Mouse (Mus musculus): ENCODE measurements around the gene Cmtm5. TPM values are rescaled to one million over a fixed set of nuclear protein-coding genes. Genes with fewer than 3 reads are reported as not detected.

The Cmtm5 gene
- polyA plus RNA-seq, 1 experiment from 2014 or later = 4.6 TPM

DNA sequence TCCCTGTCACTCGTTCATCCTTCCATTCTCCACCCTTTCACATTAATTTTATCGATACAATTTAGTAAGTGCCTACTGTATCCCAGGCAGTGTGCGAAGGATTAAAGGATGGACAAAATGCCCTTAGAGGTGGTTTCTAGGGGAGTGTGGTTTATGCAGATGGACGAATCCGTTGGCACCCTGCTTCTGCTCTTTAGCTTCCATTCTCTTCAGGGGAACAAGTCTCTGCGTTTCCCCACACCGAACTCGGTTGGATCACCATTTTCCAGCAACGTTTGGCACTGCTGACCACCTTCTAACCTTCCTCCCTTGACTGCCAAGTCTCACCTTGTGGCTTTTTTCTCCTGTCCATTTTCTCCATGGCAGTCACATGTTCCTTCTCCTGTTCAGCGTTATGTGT, 22.7 kb upstream of the Cmtm5 start:
- H3K4me1 ChIP-seq = peaks cover 3% of the 10 kb centered on the region; the same call in 1 of the 2 replicates
- no peak for ATAC-seq (ENCODE audit: insufficient read depth, low FRiP score, low read depth)
- H3K36me3 ChIP-seq = peaks cover 26% of the 10 kb centered on the region
- H3K9ac ChIP-seq = peak overlapping the region; percentile 83; the same call in 1 of the 2 replicates
- peak overlapping the region; percentile 93 for H3K4me3 ChIP-seq (replicated peaks)
- H3K9me3 ChIP-seq = no peaks in the 10 kb centered on the region
- peak overlapping the region; percentile 82; the same call in 1 of the 2 replicates for H3K27ac ChIP-seq
- H3K4me2 ChIP-seq = peak overlapping the region; percentile 94
- 11% methylated on average over 10 of the region's 10 CpGs for WGBS
- no peaks in the 10 kb centered on the region for H3K27me3 ChIP-seq (replicated peaks)

DNA sequence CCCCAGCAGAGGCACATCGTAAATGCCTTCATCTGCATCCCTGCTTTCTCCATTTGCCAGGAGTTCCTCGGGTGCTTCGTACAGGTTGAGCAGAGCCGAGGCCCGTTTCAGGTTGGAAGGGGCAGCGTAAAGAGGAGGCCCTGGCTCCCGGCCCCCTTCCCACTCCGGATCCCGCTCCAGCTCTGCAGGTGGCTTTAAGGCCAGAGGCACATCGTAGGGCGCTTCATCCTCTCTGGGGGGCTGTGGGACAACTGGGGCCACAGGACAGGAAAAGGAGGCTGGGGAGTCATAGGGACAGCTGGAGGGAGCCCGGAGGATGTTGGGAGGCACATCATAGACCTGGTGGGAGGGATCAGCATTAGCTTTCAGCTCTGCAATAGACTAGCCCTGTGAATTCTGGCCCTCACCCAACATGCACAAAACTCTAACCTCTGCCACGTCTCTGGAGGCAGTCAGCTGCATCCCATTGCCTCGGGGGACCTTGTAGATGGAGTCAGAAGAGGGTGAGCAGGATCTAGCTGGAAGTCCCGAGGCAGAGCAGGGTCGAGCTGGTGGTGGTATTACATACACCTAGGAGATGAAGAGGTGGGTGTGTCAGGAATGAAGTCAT, 15.9 kb upstream of the Cmtm5 start:
- H3K9me3 ChIP-seq = no peaks in the 10 kb centered on the region
- H3K27me3 ChIP-seq (replicated peaks) = no peaks in the 10 kb centered on the region
- 89% methylated on average over 16 of the region's 16 CpGs for WGBS
- ATAC-seq (ENCODE audit: insufficient read depth, low FRiP score, low read depth) = no peak
- 0 out of 2 replicates have a peak, but pooled peaks cover 6% of the 10 kb centered on the region for H3K4me1 ChIP-seq
- H3K9ac ChIP-seq = no peak overlapping the region
- H3K4me2 ChIP-seq = no peak overlapping the region
- H3K27ac ChIP-seq = no peak overlapping the region
- no peak overlapping the region for H3K4me3 ChIP-seq (replicated peaks)
- peaks cover 33% of the 10 kb centered on the region for H3K36me3 ChIP-seq

DNA sequence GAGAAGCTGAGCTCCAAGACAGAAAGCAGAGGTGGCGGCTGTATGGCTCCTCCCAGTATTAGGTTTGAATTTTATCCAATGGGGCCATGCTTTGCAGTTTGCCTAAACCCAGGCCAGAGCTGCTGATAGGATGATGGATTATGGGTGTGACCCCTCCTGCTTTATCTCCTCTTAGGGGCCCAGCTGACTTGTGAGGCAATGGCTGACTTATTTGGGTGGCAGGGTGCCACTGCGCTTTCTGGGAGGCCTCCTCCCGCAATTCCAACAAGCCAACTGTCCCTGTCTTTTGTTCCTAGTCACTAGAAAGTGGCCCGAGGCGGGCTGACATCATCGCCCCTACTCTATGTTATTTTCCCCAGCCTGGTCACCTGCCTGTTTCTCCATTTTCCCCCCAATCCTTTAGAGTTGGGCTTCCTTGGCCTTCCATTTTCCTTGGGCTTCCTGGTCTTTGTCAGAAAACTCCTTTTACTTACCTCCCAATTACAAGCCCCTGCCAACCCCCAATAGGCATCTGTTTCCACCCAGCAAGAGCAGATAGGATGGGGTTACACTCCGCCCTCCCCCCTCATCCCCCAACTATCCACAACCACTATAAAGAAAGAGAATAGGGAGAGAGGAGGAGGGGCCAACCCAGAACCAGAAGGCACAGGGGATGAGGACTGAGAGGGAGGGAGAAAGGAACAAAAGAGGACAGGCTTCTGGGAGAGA, 11.3 kb upstream of the Cmtm5 start:
- H3K4me2 ChIP-seq = peak overlapping the region; percentile 89
- no peaks in the 10 kb centered on the region for H3K27me3 ChIP-seq (replicated peaks)
- H3K36me3 ChIP-seq = 0 out of 2 replicates have a peak, but pooled peaks cover 15% of the 10 kb centered on the region
- H3K4me3 ChIP-seq (replicated peaks) = peak overlapping the region; percentile 56
- H3K9me3 ChIP-seq = no peaks in the 10 kb centered on the region
- 12% methylated on average over 7 of the region's 7 CpGs for WGBS
- ATAC-seq (ENCODE audit: insufficient read depth, low FRiP score, low read depth) = peak; percentile 51
- H3K4me1 ChIP-seq = peaks cover 27% of the 10 kb centered on the region; the same call in 1 of the 2 replicates
- peak overlapping the region; percentile 60; the same call in 1 of the 2 replicates for H3K9ac ChIP-seq
- peak overlapping the region; percentile 99 for H3K27ac ChIP-seq

DNA sequence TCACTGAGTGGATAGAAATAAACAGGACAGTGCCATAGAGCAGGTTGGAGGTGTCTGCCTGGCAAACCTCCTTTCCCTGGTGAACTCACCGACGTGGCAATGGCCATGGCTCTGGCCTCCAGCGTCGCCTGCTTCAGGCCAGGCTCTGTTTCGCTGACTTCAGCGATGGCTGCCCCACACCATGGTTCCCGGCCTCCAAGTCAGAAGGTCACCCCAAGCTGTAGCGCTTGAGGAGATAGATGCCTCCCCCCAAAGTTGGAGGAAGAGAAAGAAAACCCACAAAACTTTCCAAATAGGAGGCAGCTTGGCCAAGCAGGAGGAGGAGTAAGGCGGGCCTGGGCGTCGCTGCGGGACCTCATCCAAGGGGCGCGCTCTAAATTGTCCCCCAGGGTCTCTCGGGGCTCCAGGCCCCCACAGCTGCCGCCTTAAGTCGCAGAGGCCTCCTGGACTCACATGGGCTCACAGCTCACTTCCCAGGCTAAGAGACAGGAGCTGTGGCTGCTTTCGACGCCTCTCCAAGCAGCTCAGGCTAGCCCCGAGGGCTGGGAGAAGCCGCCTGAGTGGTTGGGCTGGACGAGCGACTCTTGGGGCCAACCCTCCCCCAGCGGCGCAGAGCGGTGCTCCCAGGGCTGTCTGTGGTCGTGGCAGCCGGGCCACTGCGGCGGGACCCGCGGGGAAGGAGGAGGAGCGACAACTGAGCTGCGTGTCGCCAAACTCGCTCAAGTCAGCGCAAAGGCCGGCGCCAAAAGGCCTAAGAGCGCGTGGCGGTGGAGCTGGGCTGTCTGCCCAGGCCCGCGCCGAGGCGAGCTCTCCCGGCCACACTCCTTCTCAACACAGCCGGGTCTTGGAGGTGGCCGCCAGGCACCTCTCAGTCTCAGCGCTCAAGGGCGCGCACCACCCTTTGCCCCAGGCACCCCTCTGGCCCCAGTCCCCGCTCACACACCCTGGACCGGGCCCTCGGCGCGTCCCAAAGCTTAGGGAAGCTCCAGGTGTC, 10.4 kb upstream of the Cmtm5 start, which contains the start of gene Efs:
Gene Efs, minus strand, starts transcription at position 778 of the 994 bp plus-strand sequence.
- peaks cover 27% of the 10 kb centered on the region; the same call in 1 of the 2 replicates for H3K4me1 ChIP-seq
- 3% methylated on average over 53 of the region's 57 CpGs for WGBS
- H3K27me3 ChIP-seq (replicated peaks) = no peaks in the 10 kb centered on the region
- H3K9me3 ChIP-seq = no peaks in the 10 kb centered on the region
- 0 out of 2 replicates have a peak, but pooled peaks cover 7% of the 10 kb centered on the region for H3K36me3 ChIP-seq
- H3K4me2 ChIP-seq = peak within 1 kb of the TSS; percentile 89
- H3K27ac ChIP-seq = peak within 1 kb of the TSS; percentile 99
- ATAC-seq (ENCODE audit: insufficient read depth, low FRiP score, low read depth) = peak; percentile 51
- peak within 1 kb of the TSS; percentile 56 for H3K4me3 ChIP-seq (replicated peaks)
- H3K9ac ChIP-seq = peak within 1 kb of the TSS; percentile 60

DNA sequence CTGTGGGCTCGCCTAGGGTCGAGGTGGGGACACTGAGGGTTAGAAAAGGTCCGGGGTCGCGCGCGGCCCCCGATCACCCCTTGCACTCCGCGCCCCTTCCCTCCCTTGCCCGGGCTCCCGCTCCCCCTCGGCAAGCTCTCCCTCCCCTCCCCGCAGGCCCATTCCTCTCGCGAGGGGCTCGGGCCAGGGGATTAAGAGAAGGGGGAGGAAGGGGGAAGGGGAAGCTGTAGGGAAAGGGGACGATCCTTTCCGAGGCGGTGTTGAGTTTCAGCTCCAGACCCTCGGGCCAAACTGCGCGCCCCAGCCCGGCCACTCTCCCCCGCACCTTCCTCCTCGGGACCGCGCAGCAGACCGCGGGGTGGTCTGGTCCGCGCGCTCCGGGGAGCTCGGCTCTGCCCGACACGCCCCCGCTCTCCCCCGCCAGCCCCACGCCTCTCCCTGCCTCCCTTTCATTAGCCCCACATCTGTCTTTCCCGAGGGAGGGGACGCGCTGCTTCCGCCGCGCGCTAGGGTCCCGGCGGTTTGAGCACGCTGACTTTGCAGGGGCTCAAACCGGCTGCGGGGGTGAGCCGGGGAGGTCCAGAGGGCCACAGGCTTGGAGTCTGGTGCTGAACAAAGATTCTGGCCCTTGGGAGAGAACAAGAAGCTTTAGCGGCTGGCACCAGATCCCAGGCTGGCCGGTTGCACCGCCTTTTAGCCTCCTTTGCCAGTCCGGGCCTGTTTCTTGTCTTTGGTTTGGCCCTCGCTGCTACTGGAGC, 9.5 kb upstream of the Cmtm5 start:
- Histone ChIP-seq H3K9me3 (no peaks in the 10 kb centered on the region), H3K27me3 (replicated peaks) (no peaks in the 10 kb centered on the region), H3K4me3 (replicated peaks) (peak overlapping the region; percentile 56), H3K36me3 (no peaks in the 10 kb centered on the region), H3K4me2 (peak overlapping the region; percentile 89), H3K9ac (peak overlapping the region; percentile 60), H3K4me1 (peaks cover 27% of the 10 kb centered on the region; the same call in 1 of the 2 replicates), H3K27ac (peak overlapping the region; percentile 99)
- WGBS = under 1% methylated on average over 55 of the region's 58 CpGs
- ATAC-seq (ENCODE audit: insufficient read depth, low FRiP score, low read depth) = peak; percentile 82

DNA sequence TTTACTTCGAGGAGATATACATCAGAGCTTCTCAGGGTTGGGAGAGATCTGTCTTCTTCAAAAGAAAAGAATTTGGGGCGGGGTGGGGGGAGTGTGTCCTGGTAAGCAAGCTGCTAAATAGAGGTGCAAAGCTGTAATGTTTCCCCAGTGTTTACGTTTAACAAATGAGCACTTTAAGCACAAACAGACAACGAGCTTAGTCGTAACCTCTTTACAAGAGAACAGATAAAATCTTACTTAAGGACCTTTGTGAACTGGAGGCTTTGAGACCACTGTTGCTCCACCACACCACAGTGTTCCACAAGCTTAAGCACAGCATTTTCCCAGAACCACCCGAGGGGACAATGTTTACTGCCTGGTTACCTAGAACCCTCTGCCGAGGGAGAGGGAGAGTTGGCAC, 8.8 kb upstream of the Cmtm5 start:
- ATAC-seq (ENCODE audit: insufficient read depth, low FRiP score, low read depth) = no peak
- peak overlapping the region; percentile 89 for H3K4me2 ChIP-seq
- no peaks in the 10 kb centered on the region for H3K36me3 ChIP-seq
- peak overlapping the region; percentile 56 for H3K4me3 ChIP-seq (replicated peaks)
- H3K4me1 ChIP-seq = peaks cover 27% of the 10 kb centered on the region; the same call in 1 of the 2 replicates
- H3K27ac ChIP-seq = peak overlapping the region; percentile 99
- WGBS = 13% methylated on average over 7 of the region's 7 CpGs
- no peaks in the 10 kb centered on the region for H3K27me3 ChIP-seq (replicated peaks)
- no peaks in the 10 kb centered on the region for H3K9me3 ChIP-seq
- peak overlapping the region; percentile 60; the same call in 1 of the 2 replicates for H3K9ac ChIP-seq

DNA sequence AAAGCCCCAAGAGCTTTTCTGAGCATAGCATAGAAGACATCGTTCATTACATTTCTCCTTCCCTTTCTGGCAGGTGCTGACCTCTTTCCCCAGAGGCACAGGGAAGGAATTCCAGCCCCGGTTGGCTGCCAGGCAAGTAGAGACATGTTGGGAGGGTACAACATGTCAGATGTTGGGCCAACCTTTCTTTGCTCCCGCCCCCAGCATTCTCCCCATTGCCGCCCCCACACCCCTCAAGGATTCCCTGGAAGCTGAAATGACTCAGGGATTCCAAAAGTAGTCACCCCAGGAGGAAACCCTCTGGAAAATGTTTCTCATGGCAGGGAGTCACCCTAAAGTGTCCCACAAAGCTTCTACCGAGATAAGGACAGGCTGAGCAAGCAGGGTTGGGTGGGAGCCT, 6.3 kb upstream of the Cmtm5 start:
- no peak for ATAC-seq (ENCODE audit: insufficient read depth, low FRiP score, low read depth)
- Histone ChIP-seq H3K9me3 (no peaks in the 10 kb centered on the region), H3K4me3 (replicated peaks) (no peak overlapping the region), H3K4me2 (no peak overlapping the region), H3K4me1 (peaks cover 24% of the 10 kb centered on the region; the same call in 1 of the 2 replicates), H3K27ac (no peak overlapping the region), H3K27me3 (replicated peaks) (no peaks in the 10 kb centered on the region), H3K9ac (no peak overlapping the region), H3K36me3 (no peaks in the 10 kb centered on the region)
- WGBS = 55% methylated on average over 5 of the region's 5 CpGs

DNA sequence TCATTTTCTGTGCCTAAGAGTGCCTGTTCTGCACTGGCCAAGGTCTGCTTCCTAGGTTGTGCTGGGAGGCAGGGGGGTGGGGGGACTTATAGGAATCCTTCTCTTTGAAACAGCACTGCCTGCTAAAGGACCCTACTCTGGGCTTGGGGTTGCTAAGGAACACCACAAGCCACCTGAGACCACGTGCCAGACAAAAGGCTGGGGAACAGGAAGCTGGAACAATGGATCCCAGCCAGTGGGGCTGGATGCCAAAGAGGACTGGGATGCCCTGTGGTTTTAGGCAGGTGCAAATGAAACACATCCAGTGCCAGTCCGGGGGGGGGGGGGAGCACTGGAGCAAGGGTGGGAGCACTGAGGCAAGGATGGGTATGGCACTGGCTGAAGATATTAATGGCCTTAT, 5.6 kb upstream of the Cmtm5 start:
- WGBS = 11% methylated on average over 2 of the region's 2 CpGs
- Histone ChIP-seq H3K4me1 (peaks cover 23% of the 10 kb centered on the region; the same call in 1 of the 2 replicates), H3K9ac (no peak overlapping the region), H3K36me3 (no peaks in the 10 kb centered on the region), H3K4me2 (no peak overlapping the region), H3K27me3 (replicated peaks) (no peaks in the 10 kb centered on the region), H3K27ac (no peak overlapping the region), H3K4me3 (replicated peaks) (no peak overlapping the region), H3K9me3 (no peaks in the 10 kb centered on the region)
- ATAC-seq (ENCODE audit: insufficient read depth, low FRiP score, low read depth) = no peak

DNA sequence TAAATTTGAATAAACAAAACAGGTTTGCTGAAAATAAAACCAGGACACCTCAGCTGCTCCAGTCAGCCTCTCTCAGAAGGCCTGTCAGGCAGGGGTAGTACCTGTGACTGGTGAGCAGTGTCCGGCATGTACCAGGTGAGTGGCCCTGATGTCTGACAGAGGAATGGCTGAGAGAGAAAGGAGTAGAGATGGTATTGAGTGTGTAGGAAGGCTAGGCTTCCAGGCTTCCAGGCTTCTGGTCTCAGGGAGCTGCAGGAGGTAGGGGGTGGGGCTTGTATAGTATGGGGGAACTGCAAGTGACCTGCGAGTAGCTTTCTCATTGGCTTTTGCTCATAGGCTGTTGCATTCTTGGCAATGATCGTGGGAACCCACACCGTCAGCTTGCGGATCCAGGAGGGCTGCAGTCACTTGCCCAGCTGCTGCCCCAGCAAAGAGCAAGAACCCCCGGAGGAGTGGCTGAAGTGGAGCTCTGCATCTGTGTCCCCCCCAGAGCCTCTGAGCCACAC, 3.4 kb upstream of the Cmtm5 start, which contains the start of gene Il25:
Gene Il25, plus strand, starts transcription at position 51 of the 506 bp plus-strand sequence.
- ATAC-seq (ENCODE audit: insufficient read depth, low FRiP score, low read depth) = peak; percentile 19; the same call in 1 of the 2 replicates
- no peaks in the 10 kb centered on the region for H3K9me3 ChIP-seq
- H3K4me2 ChIP-seq = 0 out of 2 replicates have a peak within 1 kb of the TSS, but pooled peaks have one; percentile 6
- H3K4me3 ChIP-seq (replicated peaks) = no peak within 1 kb of the TSS
- WGBS = 28% methylated on average over 6 of the region's 6 CpGs
- peaks cover 7% of the 10 kb centered on the region; the same call in 1 of the 2 replicates for H3K4me1 ChIP-seq
- no peak within 1 kb of the TSS for H3K9ac ChIP-seq
- no peak within 1 kb of the TSS for H3K27ac ChIP-seq
- H3K36me3 ChIP-seq = no peaks in the 10 kb centered on the region
- H3K27me3 ChIP-seq (replicated peaks) = no peaks in the 10 kb centered on the region

DNA sequence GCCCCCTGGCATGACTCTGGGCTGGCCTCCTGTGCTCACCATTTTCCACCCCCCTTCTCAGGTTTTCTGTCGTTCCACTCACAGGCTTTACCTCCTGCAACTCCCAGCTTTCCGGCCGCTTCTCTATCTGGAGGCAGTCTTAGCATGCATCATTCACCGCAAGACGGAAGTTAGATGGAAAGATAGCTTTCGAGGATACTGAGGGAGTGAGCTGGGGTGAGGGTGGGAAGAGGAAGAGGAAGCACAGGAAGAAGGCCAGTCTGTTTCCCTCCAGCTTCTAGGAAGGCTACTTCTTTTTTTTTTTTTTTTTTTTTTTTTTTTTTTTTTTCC, 735 bp downstream of the Cmtm5 start:
- H3K36me3 ChIP-seq = no peaks in the 10 kb centered on the region
- WGBS = 44% methylated on average over 6 of the region's 6 CpGs
- no peak overlapping the region for H3K4me2 ChIP-seq
- H3K9me3 ChIP-seq = no peaks in the 10 kb centered on the region
- H3K4me3 ChIP-seq (replicated peaks) = no peak overlapping the region
- peak overlapping the region; percentile 40; the same call in 1 of the 2 replicates for H3K27ac ChIP-seq
- no peaks in the 10 kb centered on the region for H3K27me3 ChIP-seq (replicated peaks)
- peaks cover 7% of the 10 kb centered on the region; the same call in 1 of the 2 replicates for H3K4me1 ChIP-seq
- ATAC-seq (ENCODE audit: insufficient read depth, low FRiP score, low read depth) = no peak
- no peak overlapping the region for H3K9ac ChIP-seq
